Mouse (Mus musculus): ENCODE results near the gene H2al2c. TPM values are rescaled to one million over a fixed set of nuclear protein-coding genes. Genes with fewer than 3 reads are reported as not detected.
"Not testable (repeated sequence)": the region's sequence is repeated elsewhere in the genome, so short reads cannot be mapped to it uniquely, and the experiment has no call there.

The H2al2c gene
- not detected in 2 replicates for polyA plus RNA-seq (2011; ENCODE audit: insufficient read depth, insufficient read length, low read depth, missing spikeins)

- H3K36me3 ChIP-seq (ENCODE audit: control insufficient read depth, insufficient read depth, low read length, poor library complexity, severe bottlenecking); H3K9me3 ChIP-seq (replicated peaks; ENCODE audit: control insufficient read depth, insufficient read depth, low read length, poor library complexity, severe bottlenecking); H3K4me1 ChIP-seq (ENCODE audit: control insufficient read depth, insufficient read depth, low read length); H3K27ac ChIP-seq (ENCODE audit: insufficient read depth, low read length); H3K9ac ChIP-seq (ENCODE audit: low read depth, poor library complexity, severe bottlenecking); H3K4me3 ChIP-seq (ENCODE audit: low read depth, low read length); H3K27me3 ChIP-seq (ENCODE audit: control insufficient read depth, insufficient read depth, low read length, poor library complexity, severe bottlenecking): not testable (repeated sequence)
These were observed at the start of gene H2al2c for GRCm38 (mm10) chrY:2598799-2599198. Gene H2al2c, plus strand, starts transcription at chrY:2599099.

Other genes starting within 250 kb of the H2al2c start
- gene Sry, start 64.6 kb downstream of the H2al2c start, polyA plus RNA-seq (2011; ENCODE audit: insufficient read depth, insufficient read length, low read depth, missing spikeins): not detected in 2 replicates
- not detected in 2 replicates for gene H2al2b, start 121.6 kb downstream of the H2al2c start, polyA plus RNA-seq (2011; ENCODE audit: insufficient read depth, insufficient read length, low read depth, missing spikeins)
- not detected in 2 replicates for gene Gm4064, start 197.1 kb downstream of the H2al2c start, polyA plus RNA-seq (2011; ENCODE audit: insufficient read depth, insufficient read length, low read depth, missing spikeins)
- gene Rbmy, start 231.6 kb downstream of the H2al2c start, polyA plus RNA-seq (2011; ENCODE audit: insufficient read depth, insufficient read length, low read depth, missing spikeins): not detected in 2 replicates
- gene Gm10256, start 231.6 kb downstream of the H2al2c start, polyA plus RNA-seq (2011; ENCODE audit: insufficient read depth, insufficient read length, low read depth, missing spikeins): 0.49 TPM in 1 of 2 replicates, not detected in the other